Mouse (Mus musculus) embryo, embryonic 11.5 days (tissue): Measurements from ENCODE around the gene Farsb.

ENCODE experiments used
- DNase-seq: peaks from one replicate; pipeline ENCODE4 v3.0.0-alpha.2; 2012; ENCODE audit warnings: low read depth, low spot score

Gene Farsb

DNA sequence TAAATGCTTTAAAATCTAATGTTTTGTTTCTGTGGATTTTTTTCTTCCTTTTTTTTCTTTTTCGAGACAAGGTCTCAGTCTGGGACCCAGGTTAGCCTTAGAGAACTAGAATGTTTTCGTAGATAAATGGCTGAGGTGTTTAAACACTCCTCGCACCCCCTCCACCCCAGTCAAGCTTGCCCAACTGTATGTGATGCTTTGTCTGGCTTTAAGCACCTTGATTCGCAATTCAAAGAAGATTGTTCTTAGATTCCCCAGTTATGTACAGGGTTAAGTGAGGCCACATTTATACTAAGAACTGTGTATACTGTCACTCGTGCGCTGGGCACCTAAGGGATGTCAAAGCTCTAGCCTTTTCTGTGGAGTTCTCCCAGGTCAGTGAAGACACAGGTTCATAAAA lies 68.4 kb downstream of the Farsb start:
- DNase-seq: no peak

DNA sequence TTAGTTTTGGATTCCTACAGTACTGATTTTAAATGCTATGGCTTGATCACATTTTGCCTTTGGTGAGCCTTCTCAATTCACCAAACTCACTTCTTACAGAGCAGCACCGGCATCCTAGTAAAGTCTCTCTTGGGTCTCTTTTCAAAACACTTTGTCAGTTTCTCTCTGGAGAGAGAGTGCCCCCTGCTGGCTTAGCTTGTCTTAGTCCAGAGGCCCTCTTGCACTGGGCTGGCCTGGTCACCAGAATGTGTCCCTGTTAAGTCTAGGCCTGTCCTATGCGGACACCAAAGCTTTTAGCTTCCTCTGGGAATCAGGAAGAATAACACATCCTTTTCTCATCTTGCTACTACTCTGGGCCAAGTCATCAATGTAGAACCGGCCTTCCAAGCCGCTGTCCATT lies 69.1 kb downstream of the Farsb start:
- peak; percentile 57 for DNase-seq

DNA sequence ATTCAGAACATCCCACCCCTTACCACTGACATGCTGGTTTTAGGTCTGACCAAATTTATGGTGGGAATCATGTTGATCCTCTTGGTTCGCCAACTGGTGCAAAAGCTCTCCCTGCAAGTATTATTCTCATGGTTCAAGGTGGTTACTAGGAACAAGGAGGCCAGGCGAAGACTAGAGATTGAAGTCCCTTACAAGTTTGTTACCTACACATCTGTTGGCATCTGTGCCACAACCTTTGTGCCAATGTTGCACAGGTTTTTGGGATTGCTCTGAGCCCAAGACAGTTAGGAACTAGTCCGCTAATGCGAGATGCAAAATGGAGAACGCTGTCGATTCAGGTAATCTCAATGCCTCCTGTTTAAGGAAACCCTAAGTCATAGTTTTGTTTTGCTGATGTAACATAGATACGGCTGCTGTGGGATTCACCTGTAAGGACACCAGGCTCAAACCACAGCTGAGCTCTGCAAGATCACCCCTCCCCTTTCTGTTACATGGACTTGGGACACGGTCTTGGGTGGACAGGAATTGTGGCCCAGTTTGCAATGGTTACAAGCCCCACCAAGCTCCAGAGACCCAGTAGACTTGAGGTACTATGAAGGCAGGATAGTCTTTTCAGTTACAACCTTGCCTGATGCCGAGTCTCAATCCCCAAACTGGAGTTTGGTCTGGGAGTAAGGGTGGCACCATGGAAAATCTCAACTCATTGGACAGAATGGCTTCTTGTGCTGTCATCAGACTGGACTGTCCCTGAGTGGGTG lies 71.4 kb downstream of the Farsb start:
- no peak for DNase-seq

DNA sequence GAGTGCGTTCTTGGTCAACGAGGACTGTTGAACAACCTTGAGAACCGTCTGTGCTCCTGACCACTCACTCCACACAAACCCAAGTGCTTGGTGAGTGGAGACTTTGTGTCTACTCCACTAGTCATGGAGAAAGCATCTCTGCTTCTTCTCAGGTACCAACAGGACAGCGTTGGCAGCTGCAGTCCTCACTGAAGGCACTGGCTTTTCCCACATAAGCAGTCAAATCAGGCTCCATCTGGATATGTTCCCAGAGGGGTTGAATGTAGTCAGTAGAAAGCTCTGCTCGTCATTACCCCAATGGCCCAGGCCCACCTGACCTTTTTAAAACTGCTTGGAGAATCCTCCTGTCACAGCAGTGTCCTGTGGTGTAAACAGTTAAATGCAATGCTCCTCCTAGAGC lies 74.3 kb downstream of the Farsb start:
- no peak for DNase-seq

DNA sequence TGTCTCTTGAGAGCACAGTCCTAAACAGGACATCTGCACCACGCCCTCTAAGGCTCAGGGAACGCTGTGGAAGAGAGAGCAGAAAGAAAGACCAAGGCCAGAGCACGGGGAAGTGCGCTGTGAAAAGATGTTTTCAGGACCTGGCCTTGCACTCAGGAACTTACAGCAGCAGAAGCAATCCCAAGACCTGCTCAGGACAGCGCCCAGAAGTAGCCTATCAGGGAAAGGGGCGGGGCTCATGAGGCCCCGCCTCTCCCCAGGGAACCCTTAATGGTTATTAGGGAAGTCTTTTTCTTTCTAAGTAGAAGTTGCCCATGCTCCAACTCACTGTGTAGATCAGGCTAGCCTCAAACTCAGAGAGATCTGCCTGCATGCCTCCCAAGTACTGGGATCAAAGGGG lies 76.0 kb downstream of the Farsb start:
- DNase-seq: no peak

DNA sequence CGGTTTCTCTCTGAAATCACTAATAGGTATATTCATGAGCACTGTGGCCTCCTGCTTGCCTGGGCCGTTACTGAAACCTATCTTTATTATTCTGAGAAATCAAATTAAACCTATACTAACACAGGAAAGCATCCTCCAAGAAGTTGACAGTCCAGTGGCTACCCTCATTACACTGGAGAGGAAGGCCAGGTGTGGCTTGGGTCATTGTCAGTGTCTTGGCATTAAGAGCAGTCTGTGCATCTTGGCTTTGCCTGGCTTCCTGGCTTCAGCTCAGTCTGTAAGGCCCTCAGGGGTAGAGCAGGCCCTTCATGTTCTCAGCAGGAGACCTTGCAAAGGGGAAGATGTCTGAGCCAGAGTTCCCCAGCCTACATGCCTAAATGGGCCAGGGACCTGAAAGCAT lies 79.3 kb downstream of the Farsb start:
- no peak for DNase-seq

DNA sequence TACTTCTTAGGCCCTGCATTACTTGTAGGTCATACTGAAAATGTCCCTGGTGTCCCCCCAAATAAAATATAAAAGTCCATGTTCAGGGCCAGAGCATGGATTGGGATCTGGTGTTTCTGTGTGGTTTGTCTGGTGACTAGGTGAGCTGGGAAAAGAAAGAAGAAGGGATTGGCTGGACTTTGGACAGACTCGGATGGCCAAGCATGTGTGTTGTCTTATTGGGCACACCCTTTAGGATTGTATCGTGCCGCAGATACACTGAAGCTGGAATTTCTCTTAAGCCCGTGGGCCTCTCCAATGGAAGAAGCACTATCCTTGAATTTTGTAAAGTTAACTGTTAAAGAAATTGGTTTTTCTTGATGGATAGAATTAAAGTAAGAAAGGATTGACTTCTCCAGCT lies 87.3 kb downstream of the Farsb start:
- DNase-seq: no peak

- DNase-seq: no peak
These were observed 88.9 kb downstream of the Farsb start for GRCm38 (mm10) chr1:78399755-78400154.

GRCm38 (mm10) chr1:78396320-78396913 lies 92.3 kb downstream of the Farsb start:
- DNase-seq: no peak

GRCm38 (mm10) chr1:78395737-78396136 lies 93.0 kb downstream of the Farsb start:
- no peak for DNase-seq

DNA sequence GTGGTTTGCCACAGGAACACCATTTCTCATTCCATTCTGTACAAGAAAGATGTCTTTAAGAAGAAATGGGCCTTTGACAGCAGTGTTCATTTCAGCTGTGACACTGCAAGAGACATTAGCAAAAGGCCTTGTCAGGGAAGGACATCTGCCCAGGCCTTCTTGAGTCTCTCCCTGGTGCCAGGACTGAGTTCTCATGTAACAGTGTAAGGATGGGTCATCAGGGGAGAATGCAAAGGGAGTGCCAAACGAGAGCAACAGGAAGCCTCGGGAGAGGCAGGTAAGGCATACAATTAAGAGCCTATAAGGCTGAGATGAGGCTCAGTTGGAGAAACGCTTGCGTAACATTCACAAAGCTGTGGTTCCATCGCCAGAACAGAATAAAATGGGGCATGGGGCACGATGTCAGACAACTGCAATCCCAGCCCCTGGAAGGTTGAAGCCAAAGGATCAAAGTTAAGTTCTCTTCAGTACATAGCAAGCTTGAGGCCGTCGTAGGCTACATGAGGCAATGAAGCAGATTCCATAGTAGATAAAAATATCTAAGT lies 93.4 kb downstream of the Farsb start:
- no peak for DNase-seq

- DNase-seq: no peak
These were observed 99.8 kb downstream of the Farsb start for GRCm38 (mm10) chr1:78388848-78389247.

DNA sequence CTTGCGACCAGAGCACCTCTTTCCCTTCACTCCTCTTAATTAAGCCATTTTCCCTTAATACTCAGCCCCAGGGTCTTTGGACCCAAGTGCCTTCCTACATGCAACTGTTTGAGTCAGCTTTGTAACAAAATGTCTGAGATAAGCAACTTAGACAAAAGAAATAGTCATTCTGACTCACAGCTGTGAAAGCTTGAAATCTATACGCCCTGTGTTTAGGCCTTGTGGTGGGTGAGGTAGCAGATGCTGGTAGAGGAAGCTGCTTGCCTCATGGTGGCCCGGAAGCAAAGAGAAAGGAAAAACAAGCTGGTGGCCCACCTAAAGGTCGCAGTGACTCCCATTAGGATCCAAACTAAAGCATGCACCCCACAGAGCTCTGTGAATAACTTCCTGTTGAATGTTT lies 100.8 kb downstream of the Farsb start:
- DNase-seq: no peak

DNA sequence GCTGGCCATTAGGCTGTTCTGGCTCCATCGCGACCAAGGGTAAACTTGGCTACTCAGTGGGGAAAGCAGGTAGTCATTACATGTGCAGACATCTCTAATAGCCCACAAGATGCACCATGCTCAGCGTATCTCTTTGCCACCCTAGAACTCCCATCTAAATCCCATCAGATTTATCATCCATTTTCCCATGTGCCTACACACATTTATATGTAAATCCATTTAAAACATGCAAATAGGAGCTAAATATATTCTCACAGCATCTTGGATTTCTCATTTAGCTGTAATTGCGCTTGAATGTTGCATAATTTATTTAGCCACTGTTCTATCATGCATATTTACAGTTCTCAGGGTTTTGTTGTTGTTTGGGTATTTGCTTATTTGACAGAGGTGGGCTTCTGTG lies 107.7 kb downstream of the Farsb start:
- DNase-seq: no peak

DNA sequence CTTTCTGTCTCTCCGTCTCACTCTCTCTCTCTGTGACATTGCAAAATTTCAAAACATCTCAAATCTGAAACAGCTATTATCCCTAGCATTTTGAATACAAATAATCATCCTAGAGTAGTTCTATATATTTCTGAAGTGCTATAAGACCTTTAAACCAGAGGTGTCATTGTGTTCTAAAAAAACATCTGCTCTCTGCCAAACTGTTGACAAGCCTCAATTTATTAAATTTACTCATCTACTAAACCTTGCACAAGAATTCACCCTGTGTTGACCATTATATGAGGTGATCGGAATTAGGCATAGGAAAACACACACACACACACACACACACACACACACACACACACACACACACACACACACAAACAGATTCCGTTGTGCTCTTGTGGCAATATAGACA lies 113.6 kb downstream of the Farsb start:
- DNase-seq: no peak

DNA sequence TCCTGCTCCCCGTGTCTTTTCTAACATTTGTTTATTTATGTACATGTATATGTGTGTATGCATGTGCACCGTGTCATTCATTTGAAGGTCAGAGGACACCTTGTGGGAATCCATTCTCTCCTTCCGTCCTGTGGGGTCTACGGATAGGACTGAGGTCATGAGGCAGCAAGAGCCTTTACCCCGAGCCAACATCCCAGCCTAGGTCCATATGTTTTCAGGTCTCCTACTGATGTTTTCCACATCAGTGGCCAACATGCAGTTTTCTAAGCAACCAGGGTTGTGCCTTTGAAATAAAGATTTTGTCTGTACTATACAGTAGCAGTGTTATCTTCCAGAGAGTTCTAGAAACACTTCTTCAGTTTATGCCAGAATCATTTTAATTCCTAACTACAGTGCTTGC lies 114.9 kb downstream of the Farsb start:
- DNase-seq: no peak

DNA sequence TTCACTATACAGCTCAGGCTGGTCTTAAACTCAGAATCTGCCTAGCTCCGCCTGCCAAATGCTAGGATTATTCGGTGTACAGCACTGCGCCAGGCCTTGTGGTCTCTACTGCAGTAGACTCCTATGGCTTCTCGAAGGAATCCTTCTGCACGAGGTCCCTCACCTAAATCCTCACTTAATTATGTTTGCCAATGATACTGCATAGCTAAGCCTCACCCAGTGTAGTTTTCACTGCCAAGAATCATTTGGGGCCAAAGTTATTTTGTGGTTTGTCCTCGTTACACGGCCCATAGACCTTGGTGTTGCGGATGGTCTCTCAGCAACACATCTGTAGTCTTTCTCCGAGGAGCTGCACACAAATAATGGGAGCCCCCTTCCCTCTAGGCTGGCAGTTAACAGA lies 116.4 kb downstream of the Farsb start:
- no peak for DNase-seq

GRCm38 (mm10) chr1:78371569-78372236 lies 117.0 kb downstream of the Farsb start:
- DNase-seq: no peak

GRCm38 (mm10) chr1:78370121-78370520 lies 118.6 kb downstream of the Farsb start:
- DNase-seq: no peak
